Mouse (Mus musculus) G1E-ER4 (cell line): ENCODE results near the gene Brms1. TPM values are rescaled to one million over a fixed set of nuclear protein-coding genes. Genes with fewer than 3 reads are reported as not detected.

Experiments used
- GATA1 ChIP-seq: IDR thresholded peaks from one replicate; pipeline ENCODE4 v1.8.0; 2012; ENCODE audit warnings: low read length, inconsistent platforms
- polyA plus RNA-seq: library from polyadenylated mRNA; stranded (reverse); fragments of >175 nt; gene quantifications from 2 replicates; pipeline ENCODE4 v1.2.3, GENCODE M21; 2012

Gene Brms1
- polyA plus RNA-seq, 1 experiment = 61.3 TPM

DNA sequence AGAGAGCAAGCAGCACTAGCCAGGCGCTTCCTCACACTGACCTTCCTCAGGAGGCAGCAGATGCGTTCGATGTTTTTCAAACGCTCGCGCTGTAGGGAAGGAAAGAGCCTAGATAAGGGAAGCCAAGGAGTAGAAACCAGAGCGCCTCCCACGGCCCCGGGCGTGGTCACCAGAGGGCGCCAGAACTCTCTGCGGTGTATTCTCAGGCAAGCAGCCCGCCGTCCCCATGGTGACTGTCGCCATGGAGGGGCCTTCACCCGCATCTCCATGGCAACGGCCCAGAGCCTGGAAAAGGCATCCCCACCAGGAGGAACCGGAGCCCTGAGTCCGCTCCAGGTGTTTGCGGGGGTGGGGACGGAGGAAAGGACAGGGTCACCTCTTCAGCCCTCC is 53.1 kb downstream of the Brms1 start:
- TF ChIP-seq GATA1 = no peak

DNA sequence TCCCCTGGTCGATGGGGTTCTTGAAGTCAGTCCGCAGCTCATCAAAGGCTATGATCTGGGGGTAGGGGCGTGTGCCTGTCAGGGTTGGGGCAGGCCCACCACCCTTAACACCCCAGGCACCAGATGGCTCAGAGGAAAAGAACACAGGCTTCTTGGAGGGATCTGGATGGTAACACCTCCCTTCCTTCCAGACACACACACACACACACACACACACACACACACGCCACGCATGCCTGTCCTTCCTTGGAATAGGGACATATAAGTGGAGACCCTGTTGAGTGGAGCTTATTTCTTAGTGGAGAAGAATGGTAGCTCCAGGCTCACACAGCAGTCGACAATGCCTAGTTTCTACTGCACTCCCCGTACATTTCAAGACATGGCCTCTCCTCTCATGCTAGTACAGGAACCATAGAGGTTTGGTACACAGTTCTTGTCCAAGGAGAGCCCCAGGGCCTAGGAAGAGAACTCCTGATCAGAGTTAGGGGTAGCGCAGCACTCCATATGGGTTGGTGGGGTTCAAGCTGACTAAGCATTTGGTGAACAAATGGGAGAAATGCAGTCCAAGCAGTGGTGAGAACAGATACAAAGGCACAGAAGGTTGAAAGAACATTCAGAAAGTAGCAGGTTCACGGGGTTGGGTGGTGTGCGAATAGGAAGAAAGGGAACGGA is 53.7 kb downstream of the Brms1 start:
- TF ChIP-seq GATA1 = no peak

DNA sequence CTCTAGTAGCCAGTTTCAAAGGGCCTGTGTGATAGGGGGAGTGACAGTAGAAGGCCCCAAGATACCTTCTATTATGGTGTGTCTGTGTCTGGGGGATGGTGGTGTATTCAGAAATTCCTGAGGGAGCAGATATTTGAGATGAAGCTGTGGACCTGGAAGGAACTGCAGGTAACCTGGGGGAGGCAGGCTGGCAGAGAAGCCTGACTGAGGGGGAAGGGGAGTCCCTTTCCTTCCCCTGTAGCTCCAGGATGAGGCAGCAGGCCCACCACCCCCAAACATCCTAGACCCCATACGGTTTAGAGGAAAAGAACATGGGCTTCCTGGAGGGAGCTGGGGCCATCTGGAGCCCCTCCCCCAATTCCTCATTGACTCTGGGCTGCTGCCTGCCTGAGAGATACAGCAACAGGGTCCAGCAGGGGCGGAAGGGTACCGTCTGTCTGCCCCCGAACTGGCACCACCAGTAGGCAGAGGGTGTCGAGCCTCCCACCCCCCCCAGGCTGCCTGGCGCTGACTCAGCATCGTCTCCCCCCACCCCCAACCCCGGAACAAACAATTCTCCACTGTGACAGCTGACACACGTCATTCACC is 54.8 kb downstream of the Brms1 start:
- TF ChIP-seq GATA1 = no peak

DNA sequence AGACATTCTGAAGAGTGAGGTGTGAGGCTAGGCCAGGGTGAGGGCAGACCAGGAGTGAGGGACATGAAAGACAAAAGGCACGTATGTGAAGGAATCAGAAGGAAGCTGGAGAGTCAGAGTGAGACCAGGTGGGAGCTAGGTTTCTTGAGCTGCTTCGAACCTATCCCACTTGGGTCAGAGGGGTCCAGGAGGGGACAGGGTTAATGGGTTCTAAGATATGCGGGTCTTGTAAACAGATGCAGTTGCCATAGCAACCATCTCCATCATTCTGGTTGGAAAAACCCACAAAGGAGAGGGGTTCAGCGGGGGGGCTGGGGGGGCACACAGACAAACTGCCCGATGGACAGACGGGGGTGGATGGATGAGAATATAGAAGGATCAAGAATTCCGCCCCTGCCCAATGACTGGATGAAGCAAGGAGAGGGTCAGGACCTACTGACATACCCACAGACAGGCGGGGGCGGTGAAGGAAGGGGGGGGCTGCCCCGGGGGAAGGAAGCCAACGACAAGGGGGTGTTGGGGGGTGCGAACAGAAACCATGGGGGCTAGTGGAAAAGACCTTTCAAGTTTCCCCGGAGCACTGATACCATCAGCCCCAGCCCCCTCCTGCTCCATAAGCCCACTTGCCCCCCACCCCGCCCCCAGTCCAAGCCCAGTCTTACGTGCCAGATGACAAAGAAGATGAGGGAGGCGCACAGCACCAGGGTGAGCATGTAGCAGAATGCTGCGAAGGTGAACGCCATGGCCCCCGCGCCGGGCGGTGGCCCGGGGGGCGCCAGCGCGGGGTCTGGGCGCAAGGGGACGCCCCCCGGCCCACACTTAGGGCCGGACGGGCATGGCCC is 56.6 kb downstream of the Brms1 start:
- TF ChIP-seq GATA1 = no peak

DNA sequence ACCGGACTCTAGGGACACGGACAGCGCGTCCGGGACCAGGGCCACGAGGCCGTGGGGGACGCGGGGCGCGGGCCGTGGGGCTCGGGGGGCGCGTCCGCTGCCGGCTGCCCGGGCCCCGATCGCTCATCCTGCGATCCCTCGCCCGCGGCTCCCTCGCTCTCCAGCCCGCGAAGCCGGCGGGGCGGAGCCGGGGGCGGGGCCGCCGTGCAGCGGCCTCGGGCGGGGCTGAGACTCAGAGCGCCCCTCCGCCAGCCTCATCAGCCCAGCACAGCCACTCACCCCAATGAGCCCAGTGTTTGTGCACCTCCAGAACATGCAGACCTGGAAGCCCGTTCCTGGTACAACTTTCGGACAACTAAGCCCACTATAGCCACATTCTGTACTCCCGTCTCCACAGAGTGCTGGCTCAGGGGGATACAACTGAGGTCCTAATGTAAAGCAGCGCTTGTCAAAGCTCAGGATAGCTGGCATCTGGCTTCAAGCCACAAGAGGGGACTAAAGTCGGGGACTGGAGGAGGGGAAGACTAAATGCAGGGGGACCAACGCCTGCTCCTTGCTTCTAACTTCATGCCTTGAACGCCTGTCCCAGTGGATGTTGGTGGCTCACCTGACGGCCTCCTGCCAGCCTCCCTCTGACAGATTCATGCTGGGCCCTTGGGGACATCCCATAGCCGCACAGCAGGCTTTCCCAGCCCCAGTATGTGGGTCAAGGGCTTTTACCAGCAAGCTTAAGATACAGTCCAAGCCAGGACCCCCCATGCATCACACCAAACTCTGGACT is 57.4 kb downstream of the Brms1 start, which contains the start of gene Cnih2:
Cnih2 (minus strand) TSS at position 159 of the 781 bp plus-strand sequence.
- TF ChIP-seq GATA1 = no peak

Other genes with a start within 250 kb of the Brms1 start
- 1.8 and 15.4 TPM in 2 replicates for gene Rbm4, start 247.5 kb upstream of the Brms1 start, polyA plus RNA-seq
- gene Gm21992, start 229.7 kb upstream of the Brms1 start, polyA plus RNA-seq = 1.7 and 12.6 TPM in 2 replicates
- 46.8 and 61.5 TPM in 2 replicates for gene Rbm14, start 229.7 kb upstream of the Brms1 start, polyA plus RNA-seq
- 56.4 and 100 TPM in 2 replicates for gene Ccs, start 202.0 kb upstream of the Brms1 start, polyA plus RNA-seq
- 0.02 TPM in 1 of 2 replicates, not detected in the other for gene Ccdc87, start 202.0 kb upstream of the Brms1 start, polyA plus RNA-seq
- gene Ctsf, start 186.2 kb upstream of the Brms1 start, polyA plus RNA-seq = not detected in 2 replicates
- 0.50 and 0.64 TPM in 2 replicates for gene Actn3, start 163.4 kb upstream of the Brms1 start, polyA plus RNA-seq
- gene Zdhhc24, start 162.7 kb upstream of the Brms1 start, polyA plus RNA-seq = 2.4 and 3.2 TPM in 2 replicates
- 3.6 and 4.9 TPM in 2 replicates for gene Bbs1, start 134.7 kb upstream of the Brms1 start, polyA plus RNA-seq
- gene Dpp3, start 113.1 kb upstream of the Brms1 start, polyA plus RNA-seq = 72.5 and 78.7 TPM in 2 replicates
- 0.09 and 0.31 TPM in 2 replicates for gene Peli3, start 98.2 kb upstream of the Brms1 start, polyA plus RNA-seq
- gene Mrpl11, start 79.2 kb upstream of the Brms1 start, polyA plus RNA-seq = 79.7 and 109 TPM in 2 replicates
- gene Npas4, start 51.0 kb upstream of the Brms1 start, polyA plus RNA-seq = not detected in 2 replicates
- 4.1 and 4.3 TPM in 2 replicates for gene Slc29a2, start 17.5 kb upstream of the Brms1 start, polyA plus RNA-seq
- gene B4gat1, start 2.5 kb upstream of the Brms1 start, polyA plus RNA-seq = 10.8 and 12.4 TPM in 2 replicates
- gene AC124502.3, start 2.5 kb upstream of the Brms1 start, polyA plus RNA-seq = 0.15 and 0.33 TPM in 2 replicates
- gene Rin1, start 9.1 kb downstream of the Brms1 start, polyA plus RNA-seq = 1.1 TPM in 2 replicates
- 0.90 and 0.95 TPM in 2 replicates for gene Cd248, start 26.7 kb downstream of the Brms1 start, polyA plus RNA-seq
- gene Tmem151a, start 44.2 kb downstream of the Brms1 start, polyA plus RNA-seq = not detected in 2 replicates
- 19.4 and 22.6 TPM in 2 replicates for gene Yif1a, start 47.2 kb downstream of the Brms1 start, polyA plus RNA-seq
- 1.9 and 2.1 TPM in 2 replicates for gene Cnih2, start 57.2 kb downstream of the Brms1 start, polyA plus RNA-seq
- 249 and 315 TPM in 2 replicates for gene Rab1b, start 65.7 kb downstream of the Brms1 start, polyA plus RNA-seq
- gene Klc2, start 77.2 kb downstream of the Brms1 start, polyA plus RNA-seq = 9.0 and 11.6 TPM in 2 replicates
- 47.4 and 54.1 TPM in 2 replicates for gene Pacs1, start 231.8 kb downstream of the Brms1 start, polyA plus RNA-seq